Mouse (Mus musculus) hindbrain, embryonic 15.5 days (tissue): Measurements from ENCODE around the gene Sec23b. TPM values are rescaled to one million over a fixed set of nuclear protein-coding genes. Genes with fewer than 3 reads are reported as not detected.

ENCODE experiments used
- microRNA-seq: library from miRNA; unstranded; fragments of <30 nt; microRNA quantifications from one replicate; pipeline ENCODE4, GENCODE M21; 2016
- polyA plus RNA-seq: library from polyadenylated mRNA; unstranded; fragments of >200 nt; fragmentation: Nextera tagmentation; extraction: Ambion mirVana; gene quantifications from 2 replicates; pipeline ENCODE4 v1.2.1, GENCODE M21; 2015

Sec23b gene
- polyA plus RNA-seq, 1 experiment from 2014 or later, result 63.3 TPM

Small RNA genes within 50 kb of the gene (microRNA-seq; reads per million reads assigned to microRNA genes)
- gene Gm24823, result not detected

Other genes with a start within 250 kb of the Sec23b start
- gene Ovol2, start 224.1 kb upstream of the Sec23b start, polyA plus RNA-seq, result not detected in 2 replicates
- 27.2 and 28.7 TPM in 2 replicates for gene Kat14, start 187.2 kb upstream of the Sec23b start, polyA plus RNA-seq
- gene Pet117, start 187.2 kb upstream of the Sec23b start, polyA plus RNA-seq, result 1.5 TPM in 1 of 2 replicates, not detected in the other
- gene Dzank1, start 28.8 kb upstream of the Sec23b start, polyA plus RNA-seq, result 15.9 and 18.1 TPM in 2 replicates
- gene Polr3f, start 28.5 kb upstream of the Sec23b start, polyA plus RNA-seq, result 25.1 and 26.1 TPM in 2 replicates
- gene Rbbp9, start 5.4 kb upstream of the Sec23b start, polyA plus RNA-seq, result 50.6 and 51.5 TPM in 2 replicates
- 54.9 and 62.2 TPM in 2 replicates for gene Smim26, start 37.8 kb downstream of the Sec23b start, polyA plus RNA-seq
- 124 TPM in 2 replicates for gene Dtd1, start 43.7 kb downstream of the Sec23b start, polyA plus RNA-seq